Mouse (Mus musculus): ENCODE data around the gene Tspan31. TPM values are rescaled to one million over a fixed set of nuclear protein-coding genes. Genes with fewer than 3 reads are reported as not detected.
"Not testable (repeated sequence)": the region's sequence is repeated elsewhere in the genome, so short reads cannot be mapped to it uniquely, and the experiment has no call there.

The Tspan31 gene
- polyA plus RNA-seq, 1 experiment from 2014 or later, result 157 TPM

DNA sequence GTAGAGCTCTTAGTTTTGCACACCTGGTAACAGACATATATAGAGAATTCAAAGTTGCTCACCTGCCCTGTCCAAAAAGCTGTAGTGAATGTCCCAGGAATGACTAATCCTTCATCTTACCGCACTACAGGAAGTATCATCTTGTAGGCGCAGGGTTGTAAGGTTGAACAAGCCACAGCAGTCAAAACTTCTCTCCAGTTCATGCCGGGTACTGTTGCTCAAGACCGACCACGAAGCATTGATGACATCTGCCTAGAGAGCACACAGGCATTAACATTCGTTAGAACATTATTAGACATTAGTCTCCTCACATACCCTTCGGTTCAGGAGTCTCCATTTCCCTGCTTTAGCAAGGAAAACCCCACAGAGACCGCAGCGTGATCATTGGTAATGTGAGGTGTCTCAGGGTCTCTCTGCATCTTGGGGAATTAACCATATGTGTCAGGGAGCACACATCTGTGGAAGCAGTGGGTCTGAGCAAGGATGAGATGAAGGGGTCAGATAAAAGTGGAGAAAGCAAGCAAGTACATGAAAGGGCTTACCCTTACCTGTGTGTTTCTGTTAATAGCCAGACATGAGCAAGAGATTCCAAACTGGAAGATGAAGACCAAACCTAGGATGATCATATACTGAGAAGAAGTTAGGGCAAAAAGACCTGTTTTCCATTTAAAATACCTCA, 1.6 kb downstream of the Tspan31 start:
- H3K9ac ChIP-seq (ENCODE audit: low read depth, low read length), result no peak overlapping the region
- no peak for TF ChIP-seq CTCF (IDR thresholded peaks at IDR 0.05; ENCODE audit: low read depth)
- WGBS, result 70% methylated on average over 9 of the region's 9 CpGs
- no peaks in the 10 kb centered on the region for H3K9me3 ChIP-seq (replicated peaks; ENCODE audit: low read length)
- H3K4me3 ChIP-seq (replicated peaks; ENCODE audit: low read depth, low read length), result no peak overlapping the region
- peaks cover 35% of the 10 kb centered on the region for H3K36me3 ChIP-seq (ENCODE audit: insufficient read depth, low read length)
- H3K4me2 ChIP-seq (ENCODE audit: low read length), result peak overlapping the region; percentile 73; the same call in 1 of the 2 replicates
- peaks cover 23% of the 10 kb centered on the region for H3K4me1 ChIP-seq (replicated peaks; ENCODE audit: insufficient read depth, low read length)
- no peak overlapping the region for H3K27ac ChIP-seq
- ATAC-seq (replicated peaks; ENCODE audit: low FRiP score, low read depth), result no peak
- no peaks in the 10 kb centered on the region for H3K27me3 ChIP-seq (ENCODE audit: insufficient read depth, low read length)
- DNase-seq (ENCODE audit: low spot score), result no peak

DNA sequence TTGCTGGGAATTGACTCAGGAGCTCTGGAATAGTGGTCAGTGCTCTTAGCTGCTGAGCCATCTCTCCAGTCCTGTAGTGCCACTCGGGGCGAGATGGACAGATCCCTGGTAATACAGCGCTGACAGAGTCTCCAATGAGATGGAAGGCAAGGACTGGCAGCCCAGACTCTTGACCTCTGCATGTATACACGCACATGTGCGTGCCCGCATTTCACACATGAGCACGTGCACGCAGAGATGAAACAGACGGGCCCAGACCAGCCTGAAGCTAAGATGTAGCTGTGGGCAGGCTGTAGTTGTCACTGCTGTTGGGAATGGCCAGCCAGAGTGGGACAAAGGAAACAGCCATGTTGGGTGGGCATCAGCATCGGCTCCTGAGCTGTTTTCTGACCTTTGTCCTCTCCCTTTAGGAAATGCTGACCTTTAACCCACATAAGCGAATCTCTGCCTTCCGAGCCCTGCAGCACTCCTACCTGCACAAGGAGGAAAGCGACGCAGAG, 3.5 kb downstream of the Tspan31 start:
- Histone ChIP-seq H3K36me3 (ENCODE audit: insufficient read depth, low read length) (peaks cover 35% of the 10 kb centered on the region), H3K4me1 (replicated peaks; ENCODE audit: insufficient read depth, low read length) (peaks cover 23% of the 10 kb centered on the region), H3K27me3 (ENCODE audit: insufficient read depth, low read length) (no peaks in the 10 kb centered on the region), H3K9me3 (replicated peaks; ENCODE audit: low read length) (no peaks in the 10 kb centered on the region), H3K9ac (ENCODE audit: low read depth, low read length) (no peak overlapping the region), H3K27ac (no peak overlapping the region), H3K4me3 (replicated peaks; ENCODE audit: low read depth, low read length) (no peak overlapping the region), H3K4me2 (ENCODE audit: low read length) (no peak overlapping the region)
- DNase-seq (ENCODE audit: low spot score) (no peak), ATAC-seq (replicated peaks; ENCODE audit: low FRiP score, low read depth) (no peak)
- no peak for TF ChIP-seq CTCF (IDR thresholded peaks at IDR 0.05; ENCODE audit: low read depth)
- WGBS, result 91% methylated on average over 14 of the region's 14 CpGs

DNA sequence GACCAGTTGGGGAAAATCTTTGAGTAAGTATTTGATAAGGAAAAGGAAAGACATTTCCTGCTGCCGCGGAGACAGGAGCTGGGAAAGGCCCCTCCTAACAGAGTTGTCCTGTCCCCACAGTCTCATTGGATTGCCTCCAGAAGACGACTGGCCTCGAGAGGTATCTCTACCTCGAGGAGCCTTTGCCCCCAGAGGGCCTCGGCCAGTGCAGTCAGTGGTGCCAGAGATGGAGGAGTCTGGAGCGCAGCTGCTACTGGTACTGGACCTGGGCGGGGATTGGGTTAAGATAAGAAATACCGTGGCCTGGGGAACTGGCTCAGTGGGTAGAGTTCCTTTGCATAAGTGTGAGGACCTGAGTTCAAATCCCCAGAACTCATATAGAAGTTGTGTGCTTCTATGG, 4.1 kb downstream of the Tspan31 start:
- Histone ChIP-seq H3K4me1 (replicated peaks; ENCODE audit: insufficient read depth, low read length) (peaks cover 19% of the 10 kb centered on the region), H3K9ac (ENCODE audit: low read depth, low read length) (no peak overlapping the region), H3K27me3 (ENCODE audit: insufficient read depth, low read length) (no peaks in the 10 kb centered on the region), H3K27ac (no peak overlapping the region), H3K36me3 (ENCODE audit: insufficient read depth, low read length) (peaks cover 35% of the 10 kb centered on the region), H3K4me3 (replicated peaks; ENCODE audit: low read depth, low read length) (no peak overlapping the region), H3K4me2 (ENCODE audit: low read length) (no peak overlapping the region), H3K9me3 (replicated peaks; ENCODE audit: low read length) (no peaks in the 10 kb centered on the region)
- no peak for TF ChIP-seq CTCF (IDR thresholded peaks at IDR 0.05; ENCODE audit: low read depth)
- DNase-seq (ENCODE audit: low spot score), result no peak
- WGBS, result 84% methylated on average over 9 of the region's 9 CpGs
- no peak for ATAC-seq (replicated peaks; ENCODE audit: low FRiP score, low read depth)

GRCm38 (mm10) chr10:127063913-127064870, 5.9 kb downstream of the Tspan31 start:
- WGBS, result 9% methylated on average over 37 of the region's 37 CpGs
- Histone ChIP-seq H3K27me3 (ENCODE audit: insufficient read depth, low read length) (no peaks in the 10 kb centered on the region), H3K4me2 (ENCODE audit: low read length) (peak overlapping the region; percentile 88), H3K9me3 (replicated peaks; ENCODE audit: low read length) (no peaks in the 10 kb centered on the region), H3K27ac (peak overlapping the region; percentile 86), H3K9ac (ENCODE audit: low read depth, low read length) (peak overlapping the region; percentile 92), H3K36me3 (ENCODE audit: insufficient read depth, low read length) (peaks cover 35% of the 10 kb centered on the region), H3K4me3 (replicated peaks; ENCODE audit: low read depth, low read length) (peak overlapping the region; percentile 82), H3K4me1 (replicated peaks; ENCODE audit: insufficient read depth, low read length) (peaks cover 14% of the 10 kb centered on the region)
- DNase-seq (ENCODE audit: low spot score) (no peak), ATAC-seq (replicated peaks; ENCODE audit: low FRiP score, low read depth) (no peak)
- no peak for TF ChIP-seq CTCF (IDR thresholded peaks at IDR 0.05; ENCODE audit: low read depth)

GRCm38 (mm10) chr10:127063239-127063872, 6.7 kb downstream of the Tspan31 start, which contains the start of gene Cdk4:
Cdk4 (plus strand) TSS chr10:127063534.
- H3K4me3 ChIP-seq (replicated peaks; ENCODE audit: low read depth, low read length), result peak within 1 kb of the TSS; percentile 82
- H3K27ac ChIP-seq, result peak within 1 kb of the TSS; percentile 86
- H3K4me2 ChIP-seq (ENCODE audit: low read length), result peak within 1 kb of the TSS; percentile 88
- H3K4me1 ChIP-seq (replicated peaks; ENCODE audit: insufficient read depth, low read length), result peaks cover 7% of the 10 kb centered on the region
- 1% methylated on average over 46 of the region's 46 CpGs for WGBS
- H3K9me3 ChIP-seq (replicated peaks; ENCODE audit: low read length), result no peaks in the 10 kb centered on the region
- H3K9ac ChIP-seq (ENCODE audit: low read depth, low read length), result peak within 1 kb of the TSS; percentile 92
- ATAC-seq (replicated peaks; ENCODE audit: low FRiP score, low read depth), result peak; percentile 92
- TF ChIP-seq CTCF (IDR thresholded peaks at IDR 0.05; ENCODE audit: low read depth), result 0 out of 2 replicates have a peak, but pooled peaks have one; percentile 7
- peaks cover 33% of the 10 kb centered on the region for H3K36me3 ChIP-seq (ENCODE audit: insufficient read depth, low read length)
- DNase-seq (ENCODE audit: low spot score), result peak; percentile 99
- H3K27me3 ChIP-seq (ENCODE audit: insufficient read depth, low read length), result no peaks in the 10 kb centered on the region

DNA sequence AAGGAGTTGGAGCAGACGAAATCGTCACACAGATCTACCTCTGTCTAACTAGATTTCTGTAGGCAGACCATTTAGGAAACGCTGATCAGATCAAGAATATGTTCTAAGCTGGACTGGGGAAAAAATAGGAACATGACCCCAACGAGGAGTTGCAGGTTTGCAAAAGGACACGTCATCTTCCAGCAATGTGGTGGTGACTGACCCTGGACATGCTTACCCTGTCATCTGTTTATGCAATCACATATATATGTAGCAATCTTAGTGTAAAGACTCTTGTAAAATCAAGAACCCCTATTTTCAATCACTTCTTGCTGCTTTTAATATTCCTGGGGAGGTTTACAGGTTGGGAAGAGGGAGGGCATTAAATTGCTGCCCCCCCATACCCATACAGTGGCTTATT, 7.6 kb downstream of the Tspan31 start:
- ATAC-seq (replicated peaks; ENCODE audit: low FRiP score, low read depth) (no peak), DNase-seq (ENCODE audit: low spot score) (no peak)
- H3K4me3 ChIP-seq (replicated peaks; ENCODE audit: low read depth, low read length), result no peak overlapping the region
- WGBS, result 70% methylated on average over 5 of the region's 5 CpGs
- peaks cover 27% of the 10 kb centered on the region for H3K36me3 ChIP-seq (ENCODE audit: insufficient read depth, low read length)
- no peaks in the 10 kb centered on the region for H3K27me3 ChIP-seq (ENCODE audit: insufficient read depth, low read length)
- H3K9ac ChIP-seq (ENCODE audit: low read depth, low read length), result no peak overlapping the region
- peaks cover 7% of the 10 kb centered on the region for H3K4me1 ChIP-seq (replicated peaks; ENCODE audit: insufficient read depth, low read length)
- no peak overlapping the region for H3K27ac ChIP-seq
- H3K4me2 ChIP-seq (ENCODE audit: low read length), result no peak overlapping the region
- H3K9me3 ChIP-seq (replicated peaks; ENCODE audit: low read length), result no peaks in the 10 kb centered on the region
- no peak for TF ChIP-seq CTCF (IDR thresholded peaks at IDR 0.05; ENCODE audit: low read depth)

- 88% methylated on average over 4 of the region's 4 CpGs for WGBS
- not testable (repeated sequence) for H3K9ac ChIP-seq (ENCODE audit: low read depth, low read length)
Measured at GRCm38 (mm10) chr10:127062101-127062500, 8.0 kb downstream of the Tspan31 start.

More at GRCm38 (mm10) chr10:127062101-127062500, 8.0 kb downstream of the Tspan31 start:
- not testable (repeated sequence) for H3K27me3 ChIP-seq (ENCODE audit: insufficient read depth, low read length); H3K27ac ChIP-seq; DNase-seq (ENCODE audit: low spot score); H3K4me3 ChIP-seq (replicated peaks; ENCODE audit: low read depth, low read length); H3K4me2 ChIP-seq (ENCODE audit: low read length); ATAC-seq (replicated peaks; ENCODE audit: low FRiP score, low read depth); H3K9me3 ChIP-seq (replicated peaks; ENCODE audit: low read length); H3K4me1 ChIP-seq (replicated peaks; ENCODE audit: insufficient read depth, low read length)
- H3K36me3 ChIP-seq (ENCODE audit: insufficient read depth, low read length), result peaks cover 28% of the 10 kb centered on the region
